Mouse (Mus musculus) olfactory bulb, adult 2 months (tissue): ENCODE measurements around the gene Zfp30. TPM values are rescaled to one million over a fixed set of nuclear protein-coding genes. Genes with fewer than 3 reads are reported as not detected.

Source experiments
- H3K27ac ChIP-seq: fragments of 200-500 bp; 2 replicates; pipeline ENCODE4 v1.5.1; 2012; ENCODE audit warnings: low read depth, low read length; ENCODE audit not compliant: insufficient read depth
- H3K4me1 ChIP-seq: fragments of 200-500 bp; 2 replicates; pipeline ENCODE4 v1.6.1; 2012; ENCODE audit warnings: low read length; ENCODE audit not compliant: control insufficient read depth, insufficient read depth
- H3K4me3 ChIP-seq: fragments of 200-500 bp; 2 replicates; pipeline ENCODE4 v1.5.1; 2012; ENCODE audit warnings: mild to moderate bottlenecking, low read depth, low read length, moderate library complexity; ENCODE audit not compliant: insufficient read depth
- CTCF ChIP-seq: fragments of 200-500 bp; IDR thresholded peaks from 2 replicates; pipeline ENCODE4 v1.5.1; 2012; ENCODE audit warnings: low read depth, mild to moderate bottlenecking, low read length, moderate library complexity; ENCODE audit not compliant: insufficient read depth
- POLR2A ChIP-seq: fragments of 200-500 bp; IDR thresholded peaks from 2 replicates; pipeline ENCODE4 v1.6.1; 2012; ENCODE audit warnings: mild to moderate bottlenecking, low read depth, low read length, moderate library complexity; ENCODE audit not compliant: insufficient read depth
- WGBS: fragments of 180-500 bp; shearing (Covaris S2); methylation state at CpG from one replicate; pipeline ENCODE4 v1.1.7; 2018; 5-methylcytosine and 5-hydroxymethylcytosine counted together
- polyA plus RNA-seq: library from polyadenylated mRNA; stranded (reverse); fragments of >200 nt; gene quantifications from 2 replicates; pipeline ENCODE4 v1.2.4, GENCODE M21; 2012; ENCODE audit warnings: low replicate concordance; ENCODE audit not compliant: missing spikeins, insufficient read depth, insufficient read length

The Zfp30 gene
- polyA plus RNA-seq, 1 experiment, result not detected

DNA sequence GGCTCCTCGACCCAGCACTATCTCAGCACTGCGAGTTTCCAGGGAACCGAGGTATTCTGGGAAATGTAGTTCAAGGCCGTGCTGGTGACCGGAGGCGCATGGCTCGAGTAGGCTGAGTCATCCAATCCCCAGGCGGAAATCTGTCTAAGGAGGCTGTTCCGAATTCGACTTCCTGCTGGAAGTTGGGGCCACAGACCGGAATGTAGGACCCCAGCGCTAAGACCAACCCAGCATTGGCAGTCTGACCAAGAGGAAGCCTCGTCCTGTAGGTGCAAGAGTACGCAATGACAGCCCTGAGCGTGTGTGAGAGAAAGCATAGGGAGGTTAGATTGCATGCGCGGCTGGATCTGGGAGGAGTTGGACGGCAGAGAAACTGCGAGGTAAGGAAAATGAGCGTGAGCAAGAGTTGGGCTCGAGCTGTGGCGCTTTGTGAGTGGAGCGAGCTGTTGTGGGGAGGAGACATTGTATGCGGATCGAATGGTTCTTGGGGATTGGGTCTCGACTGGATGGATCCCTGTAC is 32.2 kb downstream of the Zfp30 start, which contains the start of gene Zfp790:
Gene Zfp790 (plus strand): TSS at position 205 of the 520 bp plus-strand sequence.
- no peak for TF ChIP-seq CTCF
- peak; percentile 59 for TF ChIP-seq POLR2A
- H3K4me1 ChIP-seq, result peaks cover 8% of the 10 kb centered on the region
- under 1% methylated on average over 26 of the region's 26 CpGs for WGBS
- peak within 1 kb of the TSS; percentile 69 for H3K4me3 ChIP-seq
- peak within 1 kb of the TSS; percentile 64 for H3K27ac ChIP-seq

GRCm38 (mm10) chr7:29818619-29819254 is 34.9 kb downstream of the Zfp30 start:
- Histone ChIP-seq H3K4me3 (peak overlapping the region; percentile 70), H3K27ac (no peak overlapping the region), H3K4me1 (peaks cover 8% of the 10 kb centered on the region)
- TF ChIP-seq POLR2A (no peak), CTCF (no peak)
- 1% methylated on average over 12 of the region's 12 CpGs for WGBS

- H3K4me1 ChIP-seq, result no peaks in the 10 kb centered on the region
- no peak overlapping the region for H3K4me3 ChIP-seq
- no peak overlapping the region for H3K27ac ChIP-seq
- no peak for TF ChIP-seq POLR2A
- whole genome bisulfite sequencing, result 90% methylated on average over 12 of the region's 12 CpGs
Measured at GRCm38 (mm10) chr7:29828001-29828400, 44.2 kb downstream of the Zfp30 start.

GRCm38 (mm10) chr7:29829804-29830203 is 46.0 kb downstream of the Zfp30 start:
- TF ChIP-seq POLR2A (no peak), CTCF (no peak)
- H3K4me3 ChIP-seq, result no peak overlapping the region
- WGBS, result 85% methylated on average over 12 of the region's 12 CpGs
- H3K27ac ChIP-seq, result no peak overlapping the region
- no peaks in the 10 kb centered on the region for H3K4me1 ChIP-seq

DNA sequence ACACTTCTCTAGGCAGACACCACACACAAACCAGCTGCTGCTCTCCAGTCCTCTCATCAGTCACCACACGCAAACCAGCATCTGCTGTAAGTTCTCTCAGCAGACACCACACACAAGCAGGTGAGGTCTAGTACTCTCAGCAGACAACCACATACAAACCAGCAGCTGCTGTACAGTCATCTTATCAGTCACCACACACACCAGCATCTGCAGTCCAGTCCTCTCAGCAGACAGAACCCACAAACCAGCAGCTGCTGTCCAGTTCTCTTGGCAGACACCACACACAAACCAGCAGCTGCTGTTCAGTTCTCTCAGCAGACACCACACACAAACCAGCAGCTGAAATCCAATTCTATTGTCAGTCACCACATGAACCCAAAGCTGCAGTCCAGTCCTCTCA is 53.0 kb downstream of the Zfp30 start:
- no peak for TF ChIP-seq POLR2A
- no peak for TF ChIP-seq CTCF
- no peak overlapping the region for H3K4me3 ChIP-seq
- no peaks in the 10 kb centered on the region for H3K4me1 ChIP-seq
- no peak overlapping the region for H3K27ac ChIP-seq
- WGBS, result 74% methylated on average over 1 of the region's 1 CpGs

DNA sequence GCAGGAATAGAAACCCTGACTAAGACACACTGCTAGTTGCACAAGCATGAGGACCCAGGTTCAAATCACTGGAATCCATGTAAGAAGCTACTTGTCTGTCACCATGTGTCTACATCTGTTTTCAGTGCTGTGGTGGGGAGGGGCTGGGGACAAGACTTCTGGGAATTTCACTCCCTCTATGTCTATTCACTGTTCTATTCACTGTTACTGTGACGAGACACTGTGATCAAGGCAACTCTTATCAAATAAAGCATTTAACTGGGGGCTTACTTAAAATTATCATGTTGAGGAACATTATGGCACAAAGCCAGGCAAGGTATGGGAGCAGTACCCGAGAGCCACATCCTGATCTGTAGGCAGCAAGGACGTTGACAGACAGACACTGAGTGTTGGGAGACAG is 55.5 kb downstream of the Zfp30 start:
- no peak overlapping the region for H3K27ac ChIP-seq
- 88% methylated on average over 3 of the region's 3 CpGs for WGBS
- TF ChIP-seq CTCF, result no peak
- no peak for TF ChIP-seq POLR2A
- no peaks in the 10 kb centered on the region for H3K4me1 ChIP-seq
- no peak overlapping the region for H3K4me3 ChIP-seq

GRCm38 (mm10) chr7:29842105-29842504 is 58.3 kb downstream of the Zfp30 start:
- no peaks in the 10 kb centered on the region for H3K4me1 ChIP-seq

More at GRCm38 (mm10) chr7:29842105-29842504, 58.3 kb downstream of the Zfp30 start:
- 95% methylated on average over 1 of the region's 1 CpGs for WGBS
- TF ChIP-seq POLR2A (no peak), CTCF (no peak)
- Histone ChIP-seq H3K4me3 (no peak overlapping the region), H3K27ac (no peak overlapping the region)

Other genes with a start within 250 kb of the Zfp30 start
- gene Catsperg2, start 57.0 kb upstream of the Zfp30 start, polyA plus RNA-seq, result not detected in 2 replicates
- gene Zfp84, start 15.4 kb upstream of the Zfp30 start, polyA plus RNA-seq, result not detected in 2 replicates
- not detected in 2 replicates for gene Zfp790, start 32.1 kb downstream of the Zfp30 start, polyA plus RNA-seq
- gene Zfp940, start 69.7 kb downstream of the Zfp30 start, polyA plus RNA-seq, result not detected in 2 replicates
- gene Zfp420, start 76.0 kb downstream of the Zfp30 start, polyA plus RNA-seq, result not detected in 2 replicates
- gene Zfp27, start 122.6 kb downstream of the Zfp30 start, polyA plus RNA-seq, result not detected in 2 replicates
- not detected in 2 replicates for gene Zfp383, start 124.2 kb downstream of the Zfp30 start, polyA plus RNA-seq
- gene Zfp74, start 170.1 kb downstream of the Zfp30 start, polyA plus RNA-seq, result not detected in 2 replicates
- gene Zfp568, start 200.0 kb downstream of the Zfp30 start, polyA plus RNA-seq, result not detected in 2 replicates